In the genomic region with DNA sequence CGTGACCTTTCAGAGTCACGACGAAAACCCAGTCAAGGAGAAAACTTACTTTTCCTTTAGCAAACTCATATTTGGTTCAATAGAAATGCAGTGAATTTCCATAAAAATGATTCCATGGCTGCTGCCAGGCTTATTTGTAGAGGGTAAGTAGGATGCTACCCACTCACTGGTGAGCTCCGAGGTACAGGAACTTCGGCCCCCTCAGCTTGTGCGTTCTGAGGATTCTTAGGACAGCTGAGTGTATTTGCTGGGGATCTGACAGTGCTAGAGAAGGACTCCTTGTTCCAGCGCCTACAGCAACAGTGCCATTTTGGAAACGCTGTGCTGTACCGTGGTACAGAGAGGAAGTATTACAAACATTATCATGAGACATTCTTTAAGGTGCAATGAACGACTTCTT, we compare ENCODE assay signal across 29 mouse cellular contexts.
DNase-seq lines count a peak whose midpoint lies in the region; ATAC-seq and TF ChIP-seq lines count a peak whose summit lies in the region.
"Had no signal": no experiment of that assay in that cellular context is flagged by ENCODE, and none has a peak within 500 bp of the region (broad histone marks: within the 10 kb centered on the region; RNA-seq: fewer than 3 reads in every experiment).

No protein-coding gene starts in this region.

- no peaks in the 10 kb centered on the region for H3K27me3 ChIP-seq in hindbrain, embryonic 11.5 days (ENCODE audit: control insufficient read depth, insufficient read depth, low read length)
- H3K27me3 ChIP-seq in hindbrain, embryonic 12.5 days: no peaks in the 10 kb centered on the region
- H3K27me3 ChIP-seq in liver, embryonic 15.5 days: no peaks in the 10 kb centered on the region
- H3K27me3 ChIP-seq in liver, embryonic 12.5 days (replicated peaks): no peaks in the 10 kb centered on the region
- H3K27me3 ChIP-seq in MEL (ENCODE audit: control insufficient read depth in 1 of 2, insufficient read depth in 2 of 2, low read length in 2 of 2): no peaks in the 10 kb centered on the region
- H3K27me3 ChIP-seq: embryonic facial prominence, embryonic 13.5 days; heart, embryonic 12.5 days; hindbrain, embryonic 13.5 days; neural tube, embryonic 13.5 days had no signal

- no peak for TF ChIP-seq CTCF in MEL (IDR thresholded peaks at IDR 0.05 in 2 of 3, conservative IDR thresholded peaks at IDR 0.05 in 1 of 3; ENCODE audit: control insufficient read depth in 1 of 3, insufficient read depth in 1 of 3, low read depth in 2 of 3, low read length in 3 of 3, poor library complexity in 1 of 3, severe bottlenecking in 1 of 3)

- TF ChIP-seq POLR2A in MEL (IDR thresholded peaks at IDR 0.05; ENCODE audit: control insufficient read depth in 1 of 2, insufficient read depth in 1 of 2, low read depth in 1 of 2, low read length in 2 of 2, poor library complexity in 1 of 2): no peak

- no peaks in the 10 kb centered on the region for H3K36me3 ChIP-seq in hindbrain, embryonic 11.5 days (ENCODE audit: control insufficient read depth, insufficient read depth, low read length)
- no peaks in the 10 kb centered on the region for H3K36me3 ChIP-seq in hindbrain, embryonic 12.5 days
- H3K36me3 ChIP-seq in liver, embryonic 15.5 days (replicated peaks): no peaks in the 10 kb centered on the region
- H3K36me3 ChIP-seq in liver, embryonic 12.5 days: no peaks in the 10 kb centered on the region
- peaks cover 0 to 4% of the 10 kb centered on the region in 2 experiments; a peak in 2 of 4 replicates for H3K36me3 ChIP-seq in MEL (ENCODE audit: control insufficient read depth in 1 of 2, insufficient read depth in 2 of 2, low read length in 2 of 2)
- H3K36me3 ChIP-seq: embryonic facial prominence, embryonic 13.5 days; heart, embryonic 12.5 days; hindbrain, embryonic 13.5 days; limb, embryonic 10.5 days; neural tube, embryonic 13.5 days had no signal

- H3K79me2 ChIP-seq in MEL (ENCODE audit: control insufficient read depth, insufficient read depth, low read length, poor library complexity): no peaks in the 10 kb centered on the region

- no peak for DNase-seq in hindbrain, embryonic 11.5 days (ENCODE audit: low spot score)
- DNase-seq in MEL (ENCODE audit: low read depth, low spot score): peak; percentile 29
- DNase-seq in brain, adult 2 months (ENCODE audit: low read depth, low spot score): peak; percentile 86
- DNase-seq in gastrocnemius, adult 18-20 months (ENCODE audit: low spot score): no peak
- DNase-seq: adrenal gland, postnatal 10 days; cerebellum, adult 8-10 months; cerebellum, postnatal 36 days; embryo, embryonic 11 days; gastrocnemius, postnatal 14 days; heart, adult 11 months; heart, postnatal 10 days; kidney, adult 11 months; kidney, postnatal 4 days; lung, adult 2 months; lung, postnatal 14 days; midbrain, embryonic 14.5 days; retina, postnatal 1 day; spleen, adult 18-20 months had no signal

- 0 out of 2 replicates have a peak overlapping the region, but pooled peaks have one; percentile 20 for H3K27ac ChIP-seq in hindbrain, embryonic 11.5 days (ENCODE audit: low read depth, low read length)
- no peak overlapping the region for H3K27ac ChIP-seq in hindbrain, embryonic 12.5 days
- H3K27ac ChIP-seq in liver, embryonic 15.5 days (replicated peaks): 0 out of 2 replicates have a peak overlapping the region, but pooled peaks have one; percentile 0
- H3K27ac ChIP-seq in liver, embryonic 12.5 days: no peak overlapping the region; the same call in 1 of the 2 replicates
- no peak overlapping the region for H3K27ac ChIP-seq in MEL (ENCODE audit: control insufficient read depth, low read depth, low read length)
- H3K27ac ChIP-seq: embryonic facial prominence, embryonic 13.5 days; hindbrain, embryonic 13.5 days; neural tube, embryonic 13.5 days had no signal

- no peak for TF ChIP-seq RAD21 in MEL (IDR thresholded peaks at IDR 0.05; ENCODE audit: low read depth, low read length)

- no peak for TF ChIP-seq EP300 in MEL (IDR thresholded peaks at IDR 0.05; ENCODE audit: low read depth in 1 of 2, low read length in 2 of 2)

- H3K4me2 ChIP-seq in hindbrain, embryonic 11.5 days (replicated peaks; ENCODE audit: low read depth, low read length): no peak overlapping the region
- H3K4me2 ChIP-seq in hindbrain, embryonic 12.5 days (replicated peaks): no peak overlapping the region
- no peak overlapping the region for H3K4me2 ChIP-seq in liver, embryonic 15.5 days
- H3K4me2 ChIP-seq in liver, embryonic 12.5 days: no peak overlapping the region
- H3K4me2 ChIP-seq: embryonic facial prominence, embryonic 13.5 days; heart, embryonic 12.5 days; hindbrain, embryonic 13.5 days; neural tube, embryonic 13.5 days had no signal

- H3K4me3 ChIP-seq in hindbrain, embryonic 11.5 days (ENCODE audit: low read depth, low read length): no peak overlapping the region
- H3K4me3 ChIP-seq in hindbrain, embryonic 12.5 days: no peak overlapping the region
- H3K4me3 ChIP-seq in liver, embryonic 15.5 days (replicated peaks): no peak overlapping the region
- H3K4me3 ChIP-seq in liver, embryonic 12.5 days: no peak overlapping the region
- no peak overlapping the region for H3K4me3 ChIP-seq in MEL (ENCODE audit: control insufficient read depth in 1 of 2, insufficient read depth in 1 of 2, low read depth in 2 of 2, low read length in 2 of 2)
- H3K4me3 ChIP-seq: embryonic facial prominence, embryonic 13.5 days; heart, embryonic 12.5 days; hindbrain, embryonic 13.5 days; limb, embryonic 10.5 days; myocyte; neural tube, embryonic 13.5 days had no signal

- 0 out of 2 replicates have a peak, but pooled peaks cover 2% of the 10 kb centered on the region for H3K4me1 ChIP-seq in hindbrain, embryonic 11.5 days (replicated peaks; ENCODE audit: control insufficient read depth, insufficient read depth, low read length)
- peaks cover 19% of the 10 kb centered on the region for H3K4me1 ChIP-seq in hindbrain, embryonic 12.5 days
- peaks cover 56% of the 10 kb centered on the region for H3K4me1 ChIP-seq in liver, embryonic 15.5 days (replicated peaks)
- H3K4me1 ChIP-seq in liver, embryonic 12.5 days: peaks cover 52% of the 10 kb centered on the region
- H3K4me1 ChIP-seq in MEL (ENCODE audit: control insufficient read depth in 1 of 2, insufficient read depth in 2 of 2, low read length in 2 of 2): peaks cover 12 to 19% of the 10 kb centered on the region in 2 experiments

- H3K9ac ChIP-seq in hindbrain, embryonic 11.5 days (ENCODE audit: low read depth, low read length): no peak overlapping the region
- H3K9ac ChIP-seq in hindbrain, embryonic 12.5 days: no peak overlapping the region
- H3K9ac ChIP-seq in liver, embryonic 15.5 days: no peak overlapping the region
- H3K9ac ChIP-seq in liver, embryonic 12.5 days: no peak overlapping the region
- H3K9ac ChIP-seq in MEL (ENCODE audit: control insufficient read depth, low read depth, low read length, poor library complexity, severe bottlenecking): no peak overlapping the region
- H3K9ac ChIP-seq: embryonic facial prominence, embryonic 13.5 days; heart, embryonic 12.5 days; hindbrain, embryonic 13.5 days; neural tube, embryonic 13.5 days had no signal

- 90% methylated on average over 10 of the region's 10 CpGs for WGBS in hindbrain, embryonic 11.5 days
- WGBS in hindbrain, embryonic 12.5 days: 87% methylated on average over 10 of the region's 10 CpGs
- 55% methylated on average over 10 of the region's 10 CpGs for WGBS in liver, embryonic 15.5 days (ENCODE audit: insufficient replicate concordance)
- WGBS in liver, embryonic 12.5 days (ENCODE audit: insufficient replicate concordance): 60% methylated on average over 10 of the region's 10 CpGs

- ATAC-seq in hindbrain, embryonic 11.5 days (ENCODE audit: low FRiP score): no peak
- ATAC-seq in hindbrain, embryonic 12.5 days (ENCODE audit: low FRiP score): no peak
- no peak for ATAC-seq in liver, embryonic 15.5 days (ENCODE audit: insufficient read depth)
- no peak for ATAC-seq in liver, embryonic 12.5 days
- ATAC-seq: activated CD4-positive, CD25-positive, alpha-beta regulatory T cell, adult 4 months; forebrain, embryonic 16.5 days had no signal

- H3K9me3 ChIP-seq in hindbrain, embryonic 11.5 days (ENCODE audit: control insufficient read depth, low read length): no peaks in the 10 kb centered on the region
- H3K9me3 ChIP-seq in hindbrain, embryonic 12.5 days (replicated peaks): no peaks in the 10 kb centered on the region
- no peaks in the 10 kb centered on the region for H3K9me3 ChIP-seq in liver, embryonic 15.5 days (replicated peaks)
- no peaks in the 10 kb centered on the region for H3K9me3 ChIP-seq in liver, embryonic 12.5 days (replicated peaks)
- H3K9me3 ChIP-seq in MEL (replicated peaks; ENCODE audit: insufficient read depth, low read length): no peaks in the 10 kb centered on the region
- H3K9me3 ChIP-seq: embryonic facial prominence, embryonic 13.5 days; heart, embryonic 12.5 days; hindbrain, embryonic 13.5 days; limb, embryonic 10.5 days; neural tube, embryonic 13.5 days had no signal

TF ChIP-seq in MEL, 35 proteins besides CTCF, POLR2A, EP300 and RAD21:
- no peak for TF ChIP-seq MAX (IDR thresholded peaks at IDR 0.05; ENCODE audit: low read length)
- TF ChIP-seq ELF1 (IDR thresholded peaks at IDR 0.05; ENCODE audit: low read depth, low read length): no peak
- no peak for TF ChIP-seq TBP (IDR thresholded peaks at IDR 0.05; ENCODE audit: low read depth, low read length)
- TF ChIP-seq CHD2 (IDR thresholded peaks at IDR 0.05; ENCODE audit: low read length): no peak
- TF ChIP-seq ZC3H11A (IDR thresholded peaks at IDR 0.05; ENCODE audit: low read depth, low read length): no peak
- no peak for TF ChIP-seq MXI1 (IDR thresholded peaks at IDR 0.05; ENCODE audit: low read depth, low read length)
- no peak for TF ChIP-seq POLR2AphosphoS5 (IDR thresholded peaks at IDR 0.05; ENCODE audit: borderline replicate concordance, low read depth, low read length)
- TF ChIP-seq GATA1 (IDR thresholded peaks at IDR 0.05; ENCODE audit: low read depth, low read length): no peak
- TF ChIP-seq ETS1 (IDR thresholded peaks at IDR 0.05; ENCODE audit: low read depth, low read length): no peak
- TF ChIP-seq KAT2A (conservative IDR thresholded peaks at IDR 0.05; ENCODE audit: low read depth, low read length): no peak
- no peak for TF ChIP-seq NELFE (IDR thresholded peaks at IDR 0.05; ENCODE audit: low read depth, low read length)
- no peak for TF ChIP-seq ZMIZ1 (IDR thresholded peaks at IDR 0.05; ENCODE audit: low read depth, low read length)
- no peak for TF ChIP-seq E2F4 (IDR thresholded peaks at IDR 0.05; ENCODE audit: borderline replicate concordance, low read depth, low read length)
- no peak for TF ChIP-seq MAZ (IDR thresholded peaks at IDR 0.05; ENCODE audit: low read depth, low read length)
- no peak for TF ChIP-seq SMC3 (IDR thresholded peaks at IDR 0.05; ENCODE audit: low read depth, low read length)
- no peak for TF ChIP-seq BHLHE40 (IDR thresholded peaks at IDR 0.05; ENCODE audit: borderline replicate concordance, low read depth, low read length)

Comparison
In these comparisons a context has a peak if more than half of its experiments do, and no peak if none do; other contexts are left out.
1. H3K27ac ChIP-seq: peak in hindbrain, embryonic 11.5 days (single experiment) and liver, embryonic 15.5 days (single experiment); none in hindbrain, embryonic 12.5 days (single experiment), liver, embryonic 12.5 days (single experiment) and MEL (single experiment).
2. DNase-seq: peak in MEL (single experiment) and brain, adult 2 months (single experiment); none in hindbrain, embryonic 11.5 days (single experiment) and gastrocnemius, adult 18-20 months (single experiment).